Mouse (Mus musculus) gonadal fat pad, adult 2 months (tissue): Measurements from ENCODE around the gene Fbxw11. TPM values are rescaled to one million over a fixed set of nuclear protein-coding genes. Genes with fewer than 3 reads are reported as not detected.
A peak's percentile ranks its signal among the peaks of the same experiment; 100 is the strongest.
"Not testable (repeated sequence)": the region's sequence is repeated elsewhere in the genome, so short reads cannot be mapped to it uniquely, and the experiment has no call there.

Experiments used
- DNase-seq: peaks from one replicate; pipeline ENCODE4 v3.0.0-alpha.2; 2012; ENCODE audit warnings: low read depth
- polyA plus RNA-seq: library from polyadenylated mRNA; depleted of rRNA; stranded (reverse); fragments of >200 nt; gene quantifications from 2 replicates; pipeline ENCODE4 v1.2.3, GENCODE M21; 2012; rRNA removed

Fbxw11 gene
- polyA plus RNA-seq = 55.5 and 57.2 TPM in 2 replicates

DNA sequence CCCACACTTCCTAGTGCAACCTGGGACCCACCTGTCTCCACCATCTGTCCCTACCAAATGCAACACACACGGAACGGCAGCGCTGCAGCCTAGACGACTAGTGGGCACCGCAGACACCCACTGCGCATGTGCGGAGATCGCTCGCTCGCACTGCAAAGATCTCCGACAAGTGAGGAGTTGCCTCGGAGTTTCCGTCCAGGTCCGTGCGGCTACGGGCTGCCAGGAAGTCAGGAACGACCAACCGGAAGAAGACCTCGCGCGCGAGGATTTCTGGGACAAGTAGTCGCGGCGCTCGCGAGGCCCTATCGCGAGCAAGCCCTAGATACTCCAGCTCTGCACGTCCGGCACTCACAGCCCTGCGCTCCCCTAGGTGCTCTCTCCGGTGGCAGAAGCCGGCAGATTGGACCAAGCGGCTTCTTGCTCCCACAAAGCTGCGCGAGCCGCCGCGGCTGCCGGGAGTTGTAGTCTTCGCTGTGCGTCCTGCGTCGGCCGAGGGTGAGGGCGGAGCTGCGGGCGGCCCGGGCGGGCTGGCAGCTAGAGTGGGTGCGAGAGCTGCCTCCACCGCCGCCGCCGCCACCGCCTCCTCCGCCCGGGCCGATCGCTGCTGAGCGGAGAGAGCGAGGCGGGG lies at the start of gene Fbxw11:
TSS of gene Fbxw11 (plus strand) at position 476 of the 628 bp plus-strand sequence.
- peak; percentile 73 for DNase-seq

DNA sequence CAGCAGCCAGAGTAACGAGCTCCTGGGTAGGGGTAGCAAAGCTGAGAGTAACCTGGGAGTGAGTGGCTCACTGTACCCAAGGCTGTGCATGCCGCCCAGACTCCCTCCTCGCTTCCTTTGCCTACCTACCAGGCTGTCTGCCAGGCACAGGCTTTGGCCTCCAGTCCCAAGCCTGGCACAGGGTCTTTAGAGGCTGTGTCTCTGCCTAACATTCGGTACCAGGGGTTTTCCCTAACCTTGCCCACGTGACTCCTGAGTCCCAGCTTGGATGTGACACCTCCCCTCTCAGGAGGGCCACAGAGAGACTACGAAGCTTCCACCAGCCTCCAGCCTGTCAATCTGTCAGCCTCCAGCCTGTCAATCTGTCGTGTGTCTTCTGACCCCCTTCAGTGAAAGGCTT lies 49.4 kb upstream of the Fbxw11 start:
- DNase-seq = no peak

DNA sequence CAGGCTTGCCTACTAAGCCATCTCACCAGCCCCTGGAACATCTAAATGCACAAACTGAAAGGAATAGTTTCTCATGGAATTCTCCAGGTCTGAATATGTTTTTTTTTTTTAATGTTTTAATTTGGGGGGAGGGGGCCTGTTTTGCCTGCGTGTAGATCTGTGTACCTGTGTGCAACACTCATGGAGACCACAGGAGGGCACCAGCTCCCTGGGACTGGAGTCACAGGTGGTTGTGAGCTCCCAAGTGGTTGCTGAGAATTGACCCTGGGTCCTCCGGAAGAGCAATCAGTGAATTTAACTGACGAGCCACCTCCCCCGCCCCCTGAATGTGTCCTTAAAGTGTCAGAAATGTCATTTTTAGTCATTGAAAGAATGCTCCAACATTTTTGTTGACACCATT lies 48.4 kb upstream of the Fbxw11 start:
- DNase-seq = no peak

GRCm38 (mm10) chr11:32600371-32600770 lies 42.2 kb upstream of the Fbxw11 start:
- no peak for DNase-seq

GRCm38 (mm10) chr11:32601528-32602323 lies 40.8 kb upstream of the Fbxw11 start:
- no peak for DNase-seq

GRCm38 (mm10) chr11:32604663-32605062 lies 37.9 kb upstream of the Fbxw11 start:
- DNase-seq = no peak

DNA sequence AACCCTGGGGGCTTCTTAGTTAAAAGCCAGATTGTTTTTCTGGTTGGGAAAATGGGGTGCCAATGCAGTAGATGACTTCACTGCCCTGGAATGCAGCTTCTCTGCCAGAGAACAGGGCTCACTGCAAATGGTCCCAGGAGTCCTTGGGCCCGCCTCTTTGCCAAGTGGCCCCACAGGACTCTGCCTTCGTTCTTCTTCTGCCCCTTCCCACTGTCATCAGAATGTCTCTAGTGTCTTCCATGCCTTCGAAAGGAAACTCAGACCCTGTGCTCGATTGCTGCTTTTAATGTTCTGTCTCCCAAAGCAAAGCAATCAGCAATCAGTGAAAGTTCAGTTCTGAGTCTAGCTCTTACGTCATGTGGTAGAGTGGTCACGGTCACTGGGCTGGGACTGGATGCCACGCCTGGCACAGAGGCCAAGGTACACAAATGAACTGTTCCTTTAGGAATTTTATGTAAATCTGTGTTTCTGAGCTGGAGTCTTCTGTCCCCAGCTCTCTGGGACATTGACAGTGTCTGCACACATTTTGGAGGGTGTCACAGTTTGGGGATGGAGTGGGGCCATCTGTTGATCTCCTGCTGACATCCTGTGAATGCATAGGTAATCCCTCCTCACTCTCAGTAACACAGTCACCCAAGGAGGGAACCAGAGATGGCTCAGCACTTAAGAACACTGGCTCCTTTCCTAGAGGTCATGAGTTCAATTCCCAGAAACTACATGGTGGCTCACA lies 37.2 kb upstream of the Fbxw11 start:
- DNase-seq = no peak

DNA sequence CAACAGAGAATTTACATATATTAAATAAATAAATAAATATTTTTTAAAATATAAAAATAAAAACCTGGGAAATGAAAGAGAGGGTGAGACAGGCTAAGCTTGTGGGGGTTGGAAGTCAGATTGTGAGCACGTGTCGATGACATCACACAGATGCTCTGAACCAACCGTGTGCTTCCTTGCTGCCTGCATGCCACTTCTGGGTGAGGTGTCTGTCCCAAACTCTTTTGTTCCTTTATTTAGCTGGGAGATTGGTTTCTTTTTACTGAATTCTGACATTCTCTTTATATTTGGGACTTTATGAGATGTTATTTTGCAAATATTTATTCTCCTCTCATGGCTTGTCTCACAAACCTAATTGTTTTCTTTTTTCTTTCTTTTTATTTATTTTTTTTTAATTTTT lies 36.6 kb upstream of the Fbxw11 start:
- no peak for DNase-seq

- DNase-seq = no peak
Measured at GRCm38 (mm10) chr11:32607319-32607718, 35.2 kb upstream of the Fbxw11 start.

DNA sequence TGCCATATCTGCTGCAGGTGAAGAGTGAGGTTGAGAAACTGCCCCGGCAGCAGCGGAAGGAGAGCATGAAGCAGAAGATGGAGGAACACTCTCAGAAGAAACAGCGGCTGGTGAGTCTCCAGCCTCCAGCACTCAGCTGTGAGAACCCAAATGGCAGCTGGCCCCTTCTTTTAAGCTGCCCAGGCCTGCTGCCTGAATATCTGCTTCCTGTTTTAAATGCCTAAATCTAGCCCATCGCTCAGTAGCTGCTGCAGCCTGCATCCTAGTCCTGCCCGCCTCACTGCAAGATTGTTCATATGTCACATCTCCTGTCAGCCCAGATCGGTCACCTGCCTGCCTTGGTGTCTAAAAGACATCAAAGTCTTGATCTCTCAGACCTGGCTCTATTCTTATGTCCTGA lies 31.9 kb upstream of the Fbxw11 start:
- DNase-seq = no peak

GRCm38 (mm10) chr11:32612304-32612703 lies 30.2 kb upstream of the Fbxw11 start:
- no peak for DNase-seq

GRCm38 (mm10) chr11:32614463-32614862 lies 28.1 kb upstream of the Fbxw11 start:
- DNase-seq = no peak

- no peak for DNase-seq
Measured at GRCm38 (mm10) chr11:32615561-32615960, 27.0 kb upstream of the Fbxw11 start.

DNA sequence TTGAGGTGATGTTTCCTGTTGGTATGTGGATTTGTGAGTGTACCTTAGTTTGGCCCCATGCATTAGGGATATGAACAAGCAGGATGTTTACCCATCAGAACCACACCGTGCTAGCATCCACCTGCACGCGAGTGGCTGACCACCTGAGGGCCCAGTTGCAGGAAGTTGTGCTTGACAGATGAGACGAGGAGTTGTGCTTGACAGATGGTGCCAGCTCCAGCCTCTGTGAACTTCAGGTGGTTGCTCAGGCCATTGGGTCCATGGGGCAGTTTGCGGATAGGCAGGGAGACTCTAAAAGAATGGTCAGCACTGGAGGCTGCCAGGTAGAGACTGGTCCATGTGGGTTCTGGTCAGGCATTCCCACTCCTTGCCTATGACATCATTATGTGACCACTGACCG lies 26.4 kb upstream of the Fbxw11 start:
- no peak for DNase-seq

DNA sequence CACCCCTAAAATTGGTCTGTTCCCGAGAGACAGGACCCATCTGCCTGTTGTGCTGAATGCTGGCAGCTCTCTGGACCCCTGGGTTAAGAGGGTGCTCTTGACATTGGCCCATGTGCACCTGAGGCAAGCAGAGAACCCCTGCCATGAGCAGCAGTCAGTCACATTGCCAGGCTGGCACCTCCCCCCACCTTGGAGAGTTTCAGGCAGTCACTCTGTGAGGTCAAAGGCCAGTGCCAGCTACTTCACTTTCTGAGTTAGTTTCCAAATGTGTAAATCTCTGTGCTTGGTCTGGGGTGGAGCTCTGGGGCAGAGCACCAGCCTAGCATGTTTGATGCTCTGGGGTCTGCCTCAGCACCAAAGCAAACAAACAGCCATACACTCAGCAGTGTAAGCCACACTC lies 24.5 kb upstream of the Fbxw11 start:
- DNase-seq = no peak

- DNase-seq = not testable (repeated sequence)
Measured at GRCm38 (mm10) chr11:32618641-32619040, 23.9 kb upstream of the Fbxw11 start.

DNA sequence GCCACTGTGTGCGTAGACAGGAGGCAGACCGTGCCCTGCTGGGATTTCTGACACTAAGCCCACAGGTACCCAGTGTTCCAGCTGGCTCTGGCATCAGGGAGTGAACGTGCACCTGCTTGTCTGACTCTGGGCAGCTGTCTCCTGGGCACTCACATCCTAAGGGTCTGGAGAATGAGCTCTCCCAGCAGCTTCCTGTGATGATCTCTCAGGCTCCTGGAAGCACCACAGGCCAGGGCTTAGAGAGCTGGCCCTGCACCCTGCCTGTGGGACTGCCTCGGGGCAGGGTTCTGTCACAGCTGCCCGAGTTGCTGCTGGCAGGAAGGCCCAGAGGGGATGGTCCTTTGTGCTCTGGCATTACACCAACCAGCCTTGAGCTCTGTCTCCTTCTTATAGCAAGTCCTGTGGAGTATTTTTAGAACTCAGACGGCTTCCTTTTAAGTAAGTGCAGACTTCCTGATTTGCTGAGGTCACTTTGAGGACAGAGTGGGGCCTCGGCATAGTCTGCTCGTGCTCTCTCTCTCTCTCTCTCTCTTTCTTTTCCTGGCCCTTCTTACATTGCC lies 23.2 kb upstream of the Fbxw11 start:
- no peak for DNase-seq

DNA sequence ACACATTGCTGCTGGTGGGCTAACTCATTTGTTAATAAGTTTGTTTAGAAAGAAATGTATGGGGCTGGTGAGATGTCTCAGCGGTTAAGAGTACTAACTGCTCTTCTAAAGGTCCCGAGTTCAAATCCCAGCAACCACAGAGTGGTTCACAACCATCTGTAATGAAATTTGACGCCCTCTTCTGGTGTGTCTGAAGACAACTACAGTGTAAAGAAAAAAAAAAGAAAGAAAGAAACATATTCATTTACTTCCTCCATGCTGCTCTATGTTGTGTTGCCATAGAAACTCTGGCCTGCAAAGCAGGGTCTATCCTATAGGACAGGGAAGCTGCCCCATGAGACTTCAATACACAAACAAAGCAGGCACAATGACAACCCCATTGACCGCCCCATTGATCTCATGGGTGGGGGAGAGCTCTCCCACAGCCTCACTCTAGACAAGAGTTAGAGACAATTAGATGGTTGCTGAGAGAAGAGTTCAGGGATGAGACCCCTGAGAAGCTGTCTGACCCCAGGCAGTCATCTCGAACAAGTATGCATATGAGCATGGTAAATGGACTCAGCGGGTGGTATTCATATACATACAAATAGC lies 22.6 kb upstream of the Fbxw11 start:
- no peak for DNase-seq

DNA sequence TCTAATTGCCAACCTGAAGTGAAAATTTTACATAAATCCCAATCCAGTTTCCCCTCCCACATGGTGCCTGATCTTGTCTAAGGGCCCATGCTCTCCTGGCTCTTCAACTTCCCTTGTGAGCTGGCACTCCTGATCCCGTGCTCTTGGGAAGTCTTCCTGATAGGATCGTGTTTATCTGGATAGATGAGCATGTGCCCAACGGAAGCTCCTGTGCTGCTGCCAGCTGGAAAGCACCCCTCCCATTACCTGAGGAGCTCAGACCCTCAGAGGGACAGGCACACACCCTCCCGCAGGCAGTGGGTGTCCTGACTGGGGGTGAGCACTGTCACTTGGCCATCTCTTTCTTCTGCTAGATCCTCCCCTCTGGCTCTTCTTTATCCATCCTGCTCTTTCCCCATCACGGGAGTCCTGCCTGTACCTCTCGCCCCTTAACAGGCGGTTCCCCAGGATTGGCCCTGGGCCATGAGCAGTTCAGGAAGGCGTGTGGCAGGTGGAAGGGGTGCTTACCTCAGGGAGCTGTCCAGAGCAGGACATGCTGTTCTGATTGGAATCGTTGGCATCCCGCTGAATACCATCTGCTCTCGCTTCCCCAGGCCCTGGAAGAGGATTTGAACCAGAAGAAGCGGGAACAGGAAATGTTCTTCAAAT lies 20.6 kb upstream of the Fbxw11 start:
- DNase-seq = peak; percentile 66

- no peak for DNase-seq
Measured at GRCm38 (mm10) chr11:32622479-32623190, 19.9 kb upstream of the Fbxw11 start.

- no peak for DNase-seq
Measured at GRCm38 (mm10) chr11:32623236-32623635, 19.3 kb upstream of the Fbxw11 start.
